Mouse (Mus musculus) right cerebral cortex, postnatal 14 days (tissue): ENCODE results near the gene Rbfox3.

Source experiments
- DNase-seq: peaks from one replicate; pipeline ENCODE4 v3.0.0; 2022

Gene Rbfox3

DNA sequence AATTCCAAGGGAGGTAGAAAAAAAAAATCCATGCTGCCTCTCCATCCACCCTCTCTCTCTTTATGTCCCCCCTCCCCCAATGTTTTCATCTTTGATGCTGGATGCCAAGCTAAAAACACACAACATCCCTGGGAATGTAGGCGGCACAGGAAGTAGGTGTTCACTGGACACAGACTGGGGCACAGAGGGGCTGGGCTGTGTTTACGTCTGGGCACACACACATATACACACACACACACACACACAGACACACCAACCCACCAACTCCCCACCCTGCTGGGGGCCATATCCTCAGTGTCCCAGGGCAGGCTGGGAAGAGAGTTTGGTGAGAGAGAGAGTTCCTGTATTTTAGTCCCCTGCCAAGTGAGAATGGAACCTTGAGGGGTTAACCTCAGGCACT lies 417.9 kb downstream of the Rbfox3 start:
- DNase-seq, result no peak

DNA sequence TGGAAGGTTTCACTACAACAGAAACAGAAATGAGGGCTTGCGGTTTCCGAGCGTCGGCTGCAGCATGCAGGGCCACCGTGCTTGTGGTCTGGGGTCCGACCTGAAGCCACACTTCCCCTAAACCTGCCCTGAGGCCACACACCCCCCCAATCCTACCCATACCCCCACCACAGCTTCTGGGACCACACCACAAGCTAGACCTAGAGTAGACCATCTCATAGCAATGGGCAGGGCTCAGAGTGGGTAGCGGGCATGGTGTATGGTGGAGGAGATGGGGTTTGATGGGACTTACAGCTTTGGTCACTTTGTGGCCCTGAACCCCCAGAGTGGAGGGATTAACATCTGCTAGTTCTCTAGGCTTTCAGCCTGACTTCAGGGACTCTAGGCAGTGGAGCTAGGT lies 420.2 kb downstream of the Rbfox3 start:
- no peak for DNase-seq

DNA sequence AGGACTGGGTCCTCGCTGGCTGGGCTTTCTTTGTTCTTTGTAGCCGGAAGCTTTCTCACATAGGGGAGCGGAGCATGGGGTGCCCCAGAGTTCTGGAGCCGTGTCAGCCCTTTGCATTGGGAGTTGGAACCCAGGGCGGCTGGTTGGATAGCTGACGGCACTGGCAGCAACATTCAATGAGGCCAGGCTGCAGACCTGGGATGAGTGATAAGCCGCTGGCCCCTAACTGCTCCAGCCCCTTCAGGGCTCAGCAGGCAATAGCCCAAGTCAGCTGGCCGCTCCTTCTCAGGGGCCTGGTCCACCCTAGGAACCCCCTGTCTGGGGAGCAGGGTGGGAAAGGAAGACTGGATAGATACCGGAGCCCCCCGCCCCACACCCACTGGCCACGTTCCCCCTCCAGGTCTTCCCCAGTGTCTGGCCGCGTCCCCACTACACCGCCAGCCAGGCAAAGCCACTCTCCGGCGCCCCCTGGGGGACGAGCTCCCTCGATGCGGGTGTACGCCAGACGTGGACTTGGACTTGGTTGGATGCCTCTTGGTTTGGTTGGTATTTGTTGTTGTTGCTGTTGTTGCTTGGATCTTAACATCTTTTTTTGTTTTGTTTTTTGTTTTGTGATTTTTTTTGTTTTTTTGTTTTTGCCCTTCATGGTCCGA lies 420.7 kb downstream of the Rbfox3 start:
- DNase-seq, result peak; percentile 84

DNA sequence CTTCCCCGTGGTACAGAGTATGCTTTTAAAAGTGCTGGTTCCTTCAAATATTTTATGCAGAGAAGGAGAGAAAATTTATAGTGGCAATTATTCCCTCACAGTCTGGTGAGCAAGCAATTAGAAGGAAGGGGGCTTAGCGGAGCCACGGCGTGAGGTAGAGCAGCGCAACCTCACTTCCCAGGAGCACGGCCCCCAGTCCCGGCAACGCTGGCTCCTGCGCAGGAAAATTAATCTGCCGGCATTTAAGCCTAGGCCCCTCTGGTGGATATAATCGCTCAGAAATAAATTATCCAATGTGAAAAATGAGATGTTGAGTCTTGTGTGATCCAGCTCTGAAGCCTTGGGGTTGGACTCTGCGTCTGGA lies 422.5 kb downstream of the Rbfox3 start:
- DNase-seq, result no peak

DNA sequence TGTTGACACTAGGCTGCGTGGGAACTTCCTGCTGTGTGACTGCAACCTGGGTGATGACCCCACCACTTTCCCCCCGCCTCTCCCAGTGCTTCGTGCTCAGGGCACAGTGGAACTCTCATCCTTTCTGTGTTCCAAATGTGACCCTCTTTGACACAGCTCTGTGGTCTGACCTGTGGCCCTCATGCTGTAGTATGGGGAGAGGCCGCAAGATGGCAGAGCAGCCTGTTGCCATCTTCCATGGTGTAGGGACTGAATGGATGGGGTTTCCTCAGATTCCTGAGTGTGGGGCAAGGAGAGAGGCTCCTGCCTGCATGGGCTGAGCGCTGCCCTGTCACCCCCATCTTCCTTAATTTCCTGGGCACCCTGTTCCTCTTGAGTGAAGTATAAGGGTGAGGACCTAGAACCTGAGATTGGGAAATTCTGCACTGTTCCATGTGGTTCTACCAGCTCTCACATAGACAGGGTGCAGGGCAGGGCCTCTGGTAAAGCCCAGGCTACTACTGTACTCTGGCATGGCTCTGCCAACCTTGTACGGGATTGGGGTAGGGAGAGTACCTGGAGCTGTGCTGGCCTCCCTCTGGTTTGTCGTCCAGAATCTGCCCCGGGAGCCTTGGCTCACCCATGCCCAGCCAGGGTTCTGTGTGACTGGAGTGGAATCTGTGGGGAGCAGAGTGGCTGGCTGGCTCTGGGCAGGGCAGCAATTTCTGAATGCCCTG lies 423.0 kb downstream of the Rbfox3 start:
- no peak for DNase-seq

DNA sequence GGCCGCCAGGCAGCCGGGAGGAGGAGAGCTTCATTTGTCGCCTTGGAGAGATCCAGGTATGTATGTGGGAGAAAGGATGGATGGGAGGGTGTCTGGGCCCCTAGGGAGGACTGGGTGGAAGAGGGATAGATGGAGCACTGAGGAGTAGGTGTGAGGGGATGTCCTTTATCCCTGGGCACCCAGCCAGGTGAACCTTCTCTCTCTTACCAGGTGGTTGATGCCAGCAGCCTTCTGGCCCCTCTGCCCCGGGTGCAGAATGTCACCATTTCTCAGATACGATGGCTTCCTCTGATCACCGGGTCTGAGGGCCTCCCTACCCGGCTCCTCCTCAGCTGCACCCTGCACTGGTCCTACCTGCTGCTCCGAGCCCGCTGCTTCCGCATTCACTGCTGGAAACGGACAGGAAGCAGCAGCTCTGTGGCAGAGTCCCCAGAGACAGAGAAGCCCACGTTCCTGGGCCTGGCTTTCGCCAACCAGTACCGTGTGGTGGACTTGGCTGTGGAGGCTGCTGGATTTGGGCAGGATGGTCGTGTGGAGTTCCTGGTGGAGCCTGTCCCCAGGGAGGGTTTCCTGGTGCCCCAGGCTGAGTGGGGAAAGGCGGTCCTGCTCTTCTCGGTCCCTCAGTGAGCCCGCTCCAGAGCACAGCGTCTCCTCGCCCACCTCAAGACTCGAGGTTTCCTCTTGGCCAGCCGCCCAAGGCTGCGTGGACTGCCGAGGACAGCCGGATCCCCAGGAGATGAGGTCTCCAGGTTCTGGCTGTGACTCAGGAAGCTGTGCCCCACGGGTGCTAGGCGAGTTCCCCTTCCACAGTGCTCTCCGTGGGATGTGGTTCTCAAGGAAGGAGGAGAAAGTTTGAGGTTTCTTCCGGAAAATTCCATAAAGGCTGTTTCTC lies 424.3 kb downstream of the Rbfox3 start:
- no peak for DNase-seq

DNA sequence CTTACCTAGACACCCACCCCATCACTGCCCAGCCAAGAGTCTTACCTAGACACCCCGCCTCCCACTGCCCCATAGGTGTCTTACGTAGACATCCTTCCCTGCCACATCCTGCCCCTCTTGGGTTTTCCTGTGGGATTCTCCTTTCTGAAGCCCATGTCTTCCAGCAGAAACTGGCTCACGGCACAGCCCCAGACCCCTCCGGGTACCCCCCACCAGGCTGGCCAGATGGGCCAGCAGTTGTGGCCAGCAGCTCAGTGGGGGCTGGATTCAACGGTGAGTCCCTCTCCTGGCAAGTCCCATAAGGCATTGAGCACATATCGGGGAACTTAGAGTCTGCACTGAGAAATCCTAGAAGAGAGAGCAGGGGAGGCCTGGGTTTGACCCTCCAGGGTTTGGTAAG lies 425.1 kb downstream of the Rbfox3 start:
- no peak for DNase-seq

DNA sequence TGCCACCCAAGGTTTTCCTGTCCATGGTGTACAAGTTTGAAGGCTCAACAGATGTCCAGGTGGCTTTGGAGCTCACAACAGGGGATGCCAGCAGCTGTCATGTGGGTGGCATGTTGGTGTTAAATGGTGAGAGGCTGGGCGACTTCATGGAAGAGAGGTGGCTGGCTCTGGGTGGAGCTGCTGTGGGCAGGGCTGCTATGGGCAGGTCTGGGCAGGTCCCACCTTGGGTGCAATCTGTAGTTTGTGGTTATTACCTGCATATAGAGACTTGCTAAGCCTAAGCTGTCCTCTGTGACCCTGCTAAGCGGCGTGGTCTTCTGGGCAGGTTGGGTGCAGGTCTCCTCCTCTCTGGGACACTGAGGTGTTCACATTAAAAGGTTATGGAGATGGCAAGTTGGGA lies 425.6 kb downstream of the Rbfox3 start:
- DNase-seq, result no peak

DNA sequence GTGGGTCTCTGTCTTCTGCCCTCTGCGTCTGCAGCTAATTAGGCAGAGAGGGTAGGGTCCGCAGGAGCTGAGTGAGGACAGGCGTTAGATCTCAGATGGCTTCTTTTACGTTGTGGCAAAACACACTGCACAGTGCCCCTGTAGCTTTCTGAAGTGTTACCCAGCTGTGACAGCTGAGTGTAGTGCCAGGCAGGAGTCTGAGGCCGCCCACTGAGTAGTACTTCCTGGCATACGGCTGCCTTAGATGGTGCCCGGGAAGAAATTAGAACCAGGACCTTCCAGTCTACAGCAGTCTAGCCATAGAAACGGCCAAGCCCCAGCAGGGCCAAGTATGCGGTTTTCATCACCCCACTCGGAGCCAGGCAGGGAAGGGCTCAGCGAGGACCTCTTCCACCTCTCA lies 426.1 kb downstream of the Rbfox3 start:
- no peak for DNase-seq

DNA sequence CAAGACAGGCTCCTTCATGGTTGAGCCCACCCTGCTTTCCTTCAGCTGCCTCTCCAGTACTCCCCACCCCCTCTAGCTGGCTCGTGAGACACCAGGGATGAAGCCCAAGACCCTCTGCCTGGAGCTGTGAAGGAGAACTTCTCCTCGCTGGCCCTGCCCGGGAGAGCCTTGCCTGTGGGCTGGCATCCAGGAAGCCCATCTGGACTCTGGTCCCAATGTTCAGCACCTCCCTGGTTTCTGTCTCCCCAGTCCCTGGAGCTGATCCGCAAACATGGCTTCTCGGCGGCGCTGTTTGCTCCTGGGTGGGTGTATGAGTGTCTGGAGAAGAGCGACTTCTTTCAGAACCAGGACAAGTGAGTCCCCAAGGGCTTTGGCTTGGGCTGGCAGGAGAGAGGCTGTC lies 427.2 kb downstream of the Rbfox3 start:
- no peak for DNase-seq

DNA sequence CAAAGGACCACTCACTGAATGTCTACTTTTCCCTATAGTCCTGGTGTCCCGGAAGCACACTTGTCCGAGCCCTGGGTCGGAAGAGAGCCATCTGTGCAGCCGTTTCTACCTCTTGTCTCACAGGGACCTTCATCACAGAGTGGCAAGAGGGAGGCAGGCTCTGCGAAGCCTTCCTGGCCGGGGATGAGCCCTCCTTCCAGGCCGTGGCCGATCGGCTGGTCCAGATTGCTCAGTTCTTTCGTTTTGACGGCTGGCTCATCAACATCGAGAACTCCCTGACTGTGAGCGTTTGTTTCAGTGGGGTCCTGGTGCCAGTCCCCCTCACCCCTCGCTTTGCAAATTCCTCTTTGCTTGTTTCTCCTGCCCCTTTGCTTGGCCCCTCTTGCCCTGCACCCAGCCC lies 429.6 kb downstream of the Rbfox3 start:
- DNase-seq, result no peak

DNA sequence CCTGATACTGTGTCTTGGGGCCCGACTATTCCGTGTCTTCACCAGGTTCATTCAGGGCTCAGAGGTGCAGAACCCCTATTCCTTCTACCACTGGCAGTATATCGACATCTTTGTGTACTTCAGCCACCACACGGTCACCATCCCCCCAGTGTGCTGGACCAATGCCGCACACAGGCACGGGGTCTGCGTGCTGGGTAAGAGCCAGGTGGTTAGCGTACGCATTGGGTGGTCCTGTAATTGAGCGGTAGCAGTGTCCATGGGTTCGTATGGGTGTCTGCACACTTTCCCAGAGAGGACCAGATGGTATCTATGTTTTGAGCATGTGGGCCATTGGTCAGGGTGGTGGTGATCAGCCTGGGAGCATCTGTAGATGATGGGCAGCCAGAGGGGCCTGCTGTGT lies 430.2 kb downstream of the Rbfox3 start:
- DNase-seq, result no peak

DNA sequence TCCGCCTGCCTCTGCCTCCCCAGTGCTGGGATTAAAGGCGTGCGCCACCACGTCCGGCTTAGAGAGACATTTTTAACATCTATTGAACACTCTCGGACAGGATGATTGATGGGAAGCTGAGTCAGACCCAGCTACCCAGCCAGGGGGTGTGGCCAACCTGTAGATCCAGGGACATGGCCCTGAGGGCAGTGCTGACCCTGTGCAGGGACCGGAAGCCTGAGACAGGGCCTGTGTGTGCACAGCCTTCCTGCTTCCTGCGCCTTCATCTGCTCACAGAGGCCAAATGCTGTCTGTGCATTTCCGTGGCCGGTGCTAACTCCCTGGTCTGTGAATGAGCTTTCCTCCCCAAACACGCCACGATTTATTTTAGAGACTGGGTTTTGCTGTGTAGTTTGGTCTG lies 431.6 kb downstream of the Rbfox3 start:
- no peak for DNase-seq

DNA sequence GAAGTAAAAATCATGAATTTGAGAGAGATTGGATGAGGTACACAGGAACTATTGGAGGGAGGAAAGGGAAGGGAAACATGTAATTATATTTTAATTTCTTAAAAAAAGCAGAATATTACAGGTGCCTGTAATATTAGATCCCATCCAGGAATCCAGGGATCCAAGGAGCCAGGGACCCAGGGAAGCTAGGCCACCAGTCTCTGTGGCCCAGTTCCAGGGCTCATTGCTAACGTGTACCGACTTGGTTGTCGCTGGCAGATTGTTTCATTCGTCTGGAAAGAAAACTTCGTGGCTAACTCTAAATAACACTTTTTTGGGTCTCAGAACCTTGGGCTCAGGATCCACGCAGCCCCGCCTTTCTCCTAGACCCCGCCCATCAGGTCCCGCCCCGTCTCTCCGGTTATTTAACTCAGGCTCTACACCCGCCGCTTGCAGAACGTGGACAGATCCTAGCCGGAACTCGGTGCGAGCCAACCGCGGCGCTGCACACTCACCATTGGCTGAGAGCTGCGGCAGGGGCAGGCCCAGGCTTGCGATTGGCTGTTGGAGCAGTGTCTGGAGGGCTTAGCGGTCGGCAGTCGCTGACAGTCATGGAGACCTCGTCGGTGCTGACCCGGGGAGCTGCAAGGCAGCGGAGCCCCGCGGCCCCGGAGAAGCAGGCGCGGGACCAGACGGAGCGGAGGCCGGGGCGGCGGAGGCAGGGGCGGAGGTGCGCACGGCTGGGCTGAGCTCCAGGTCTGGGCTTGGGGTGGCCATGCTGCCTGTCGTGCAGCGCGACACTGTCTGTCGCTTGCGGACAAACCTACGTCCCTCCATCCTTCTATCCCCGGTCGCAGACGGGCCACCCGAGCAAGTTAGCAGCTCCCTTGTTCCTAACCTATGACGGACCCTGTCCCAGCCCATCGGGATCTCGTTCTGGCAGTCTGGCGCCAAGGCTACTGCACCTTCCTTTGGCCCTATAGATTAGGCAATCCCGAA lies 434.7 kb downstream of the Rbfox3 start, which contains the start of gene Engase:
Gene Engase, plus strand, starts transcription at position 434 of the 978 bp plus-strand sequence.
- DNase-seq, result peak; percentile 94

DNA sequence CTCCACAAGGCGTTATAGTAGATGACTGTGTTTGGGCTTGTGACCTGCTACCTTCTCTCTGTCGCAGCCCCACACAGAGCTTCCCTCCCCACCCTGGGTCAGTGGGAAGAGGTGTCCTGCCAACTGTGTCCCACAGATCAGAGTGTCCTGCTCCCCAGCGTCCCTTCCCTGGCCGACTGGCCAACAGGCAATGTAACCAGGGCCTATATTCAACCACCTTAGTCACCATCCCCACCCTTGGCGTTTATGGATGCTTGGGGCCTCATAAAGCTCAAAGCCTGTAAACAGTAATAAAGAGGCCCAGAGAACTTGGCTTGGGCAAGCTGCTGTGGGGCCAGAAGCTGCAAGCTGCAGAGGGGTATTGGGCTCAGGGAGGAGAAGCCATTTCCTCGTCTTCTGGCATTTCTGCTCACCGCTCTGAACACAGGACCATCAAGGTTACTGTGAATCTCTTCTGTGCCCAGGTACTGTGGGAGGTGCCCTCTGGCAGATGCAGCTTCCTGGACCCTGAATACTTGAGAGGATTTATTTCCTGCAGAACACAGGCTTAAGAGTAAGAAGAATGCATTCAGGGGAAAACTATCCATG lies 435.8 kb downstream of the Rbfox3 start:
- DNase-seq, result no peak

DNA sequence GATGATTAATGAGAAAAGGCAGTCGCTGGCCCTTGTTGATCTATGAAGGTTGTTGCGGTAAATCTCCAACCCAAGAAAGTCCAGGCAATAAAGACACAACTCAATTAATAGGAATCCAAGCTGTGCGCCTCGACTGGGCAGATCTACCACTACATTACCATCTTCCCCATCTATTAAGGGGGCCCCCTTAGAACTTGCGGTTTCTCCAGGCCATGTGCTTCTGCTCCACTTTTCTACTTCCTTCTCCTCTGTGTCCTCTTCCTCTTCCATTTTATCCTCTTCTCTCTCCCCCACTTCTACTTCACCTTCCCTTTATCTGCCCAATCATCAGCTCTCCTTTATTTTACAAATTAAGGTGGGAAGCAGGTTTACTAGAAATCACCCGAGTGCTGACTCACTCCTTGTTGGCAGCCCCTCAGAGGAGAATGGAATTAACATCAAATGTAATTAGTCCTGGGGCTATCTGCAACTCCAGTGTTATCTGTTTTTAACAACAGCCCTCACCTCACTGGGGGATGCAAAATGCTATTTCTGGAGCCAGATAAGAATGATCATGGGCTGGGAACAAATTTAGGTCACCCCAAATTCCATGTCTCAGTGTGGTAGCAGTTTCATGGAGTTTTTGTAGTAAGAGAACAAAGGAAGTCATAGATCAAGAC lies 437.4 kb downstream of the Rbfox3 start:
- no peak for DNase-seq

DNA sequence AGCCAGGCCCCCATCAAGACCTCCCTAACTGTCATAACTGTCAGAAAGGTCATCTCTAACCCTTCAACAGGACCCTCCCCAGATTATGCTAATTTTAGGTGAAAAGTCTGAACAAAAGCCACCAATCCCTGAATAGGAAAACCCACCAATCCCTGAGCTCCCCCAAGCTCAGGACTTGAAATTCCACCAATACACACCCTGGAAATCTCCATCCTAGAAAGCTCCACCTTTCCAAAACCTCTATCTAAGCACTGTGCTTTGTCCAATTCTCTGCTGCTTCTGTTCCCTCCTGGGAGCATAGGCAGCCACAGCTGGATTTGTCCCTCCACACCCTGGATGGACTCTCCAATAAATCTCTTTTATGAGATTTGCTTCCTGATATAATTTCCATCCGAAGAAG lies 438.2 kb downstream of the Rbfox3 start:
- DNase-seq, result no peak

DNA sequence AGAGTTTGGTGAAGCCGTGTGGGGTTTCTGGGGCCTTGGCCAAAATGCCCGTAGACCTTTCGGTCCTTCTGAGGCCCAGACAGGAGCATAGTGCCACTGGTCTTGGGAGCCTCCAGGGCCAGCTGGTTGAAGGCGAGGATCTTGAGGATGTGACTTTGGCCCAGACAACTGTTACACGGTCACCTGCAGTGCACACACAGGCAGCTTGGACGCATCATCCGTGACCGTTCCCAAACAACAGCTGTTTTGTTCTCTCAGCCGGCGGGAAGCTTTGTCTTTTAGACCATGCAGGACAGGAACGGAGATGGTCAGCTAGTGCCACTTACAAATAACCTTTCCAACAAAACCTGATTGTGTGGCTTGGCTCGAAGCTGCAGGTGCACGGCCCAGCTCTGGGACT lies 439.7 kb downstream of the Rbfox3 start:
- DNase-seq, result no peak

DNA sequence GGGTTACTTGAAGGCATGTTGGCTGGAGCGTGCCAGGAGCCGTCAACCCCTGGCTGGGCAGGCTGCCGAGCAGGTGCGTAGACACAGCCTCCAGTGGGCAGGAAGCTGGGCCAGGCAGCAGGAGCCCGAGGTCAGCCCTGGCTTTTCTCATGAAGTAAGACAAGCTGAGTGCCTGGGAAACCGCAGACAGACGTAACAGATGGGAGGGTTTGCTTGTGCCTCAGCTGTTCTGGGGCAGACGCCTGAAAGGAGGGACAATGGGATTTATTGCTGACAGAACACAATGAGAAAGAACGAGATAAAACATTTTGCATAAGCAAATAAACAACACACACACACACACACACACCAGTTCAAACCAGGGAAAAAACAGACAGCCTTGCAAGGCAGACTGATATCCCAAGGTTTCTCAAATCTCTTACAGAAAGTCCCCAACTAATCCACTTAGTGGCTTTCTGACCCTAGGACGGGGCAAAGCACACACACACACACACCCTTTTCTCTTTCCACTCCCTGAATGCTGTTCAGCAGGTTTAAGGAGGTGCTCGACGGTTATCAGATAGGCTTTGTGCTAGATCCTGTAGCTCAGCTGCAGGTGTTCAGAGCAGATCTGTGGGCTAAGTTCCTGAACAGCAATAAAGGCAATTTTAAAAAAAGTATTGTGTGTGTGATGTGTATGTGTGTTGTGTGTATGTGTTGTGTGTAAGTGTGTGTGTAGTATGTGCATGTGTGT lies 441.0 kb downstream of the Rbfox3 start:
- DNase-seq, result no peak

DNA sequence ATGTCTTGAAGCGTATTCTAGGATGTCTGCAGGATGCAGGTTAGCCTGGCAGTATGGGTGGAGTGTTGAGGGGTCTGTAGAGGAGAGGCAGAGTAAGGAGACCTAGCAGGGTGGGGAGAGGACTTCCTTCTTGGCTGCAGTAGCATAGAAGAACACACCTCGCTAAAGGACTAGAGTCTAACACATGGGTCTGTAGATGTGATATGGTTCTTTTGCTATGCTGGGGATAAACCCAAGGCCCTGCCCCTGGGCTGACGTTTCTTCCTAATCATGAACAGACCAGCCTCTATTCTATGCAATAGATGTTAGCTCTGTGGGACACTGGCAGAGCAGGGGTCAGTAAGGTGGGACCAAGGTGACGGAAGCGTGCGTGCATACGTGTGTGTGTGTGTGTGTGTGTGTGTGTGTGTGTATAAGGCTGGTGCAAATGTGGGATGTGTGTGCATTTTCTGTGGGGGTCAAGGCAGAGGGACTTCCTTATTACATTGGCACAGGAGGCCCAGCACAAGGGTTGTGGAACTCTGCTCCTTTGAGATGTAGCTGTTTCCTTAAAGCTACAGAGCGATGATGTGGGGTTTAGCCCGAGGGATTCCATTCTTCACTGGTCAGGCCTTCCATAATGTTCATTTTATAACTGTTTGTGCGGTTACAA lies 441.8 kb downstream of the Rbfox3 start:
- no peak for DNase-seq
